Mouse (Mus musculus) lung, postnatal 4 days (tissue): ENCODE results near the gene Eva1b.

Experiments
- DNase-seq, 2 experiments: peaks; one replicate each; pipeline ENCODE4 v3.0.0; 2021

Gene Eva1b

GRCm38 (mm10) chr4:126120506-126120905, 27.0 kb upstream of the Eva1b start:
- DNase-seq: no peak

DNA sequence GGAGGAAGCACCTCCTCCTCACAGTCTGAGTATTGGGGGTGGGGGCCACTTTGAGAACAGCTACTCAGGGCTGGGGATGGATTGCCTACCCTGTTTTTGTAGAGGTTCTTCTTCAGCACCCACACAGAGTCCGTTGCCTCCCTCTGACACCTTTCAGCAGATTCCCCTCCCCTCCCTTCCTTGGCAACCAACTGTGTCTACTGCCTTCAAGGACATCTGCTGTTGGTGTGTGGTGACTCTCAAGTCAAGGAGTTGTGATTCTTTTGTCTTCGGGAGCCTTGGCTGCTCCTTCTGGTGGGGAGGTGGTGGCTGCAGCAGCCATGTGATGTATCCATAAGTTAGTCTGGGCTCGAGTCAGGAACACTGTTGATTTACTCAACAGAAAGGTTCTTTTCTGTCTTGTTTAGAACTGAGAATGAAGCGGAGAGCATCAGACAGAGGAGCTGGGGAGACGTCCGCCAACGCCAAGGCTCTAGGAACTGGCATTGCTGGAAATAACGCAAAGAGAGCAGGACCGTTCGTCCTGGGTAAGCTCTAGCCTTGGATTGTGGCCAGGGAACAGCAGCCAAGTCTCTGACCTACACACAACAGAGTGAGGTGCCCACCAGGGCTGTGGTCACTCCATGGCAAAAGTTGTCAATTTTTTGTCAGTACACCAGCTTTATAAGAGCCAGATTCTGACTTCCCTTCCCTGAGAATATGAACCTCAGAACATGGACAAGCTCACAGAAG, 24.1 kb upstream of the Eva1b start:
- DNase-seq: no peak

DNA sequence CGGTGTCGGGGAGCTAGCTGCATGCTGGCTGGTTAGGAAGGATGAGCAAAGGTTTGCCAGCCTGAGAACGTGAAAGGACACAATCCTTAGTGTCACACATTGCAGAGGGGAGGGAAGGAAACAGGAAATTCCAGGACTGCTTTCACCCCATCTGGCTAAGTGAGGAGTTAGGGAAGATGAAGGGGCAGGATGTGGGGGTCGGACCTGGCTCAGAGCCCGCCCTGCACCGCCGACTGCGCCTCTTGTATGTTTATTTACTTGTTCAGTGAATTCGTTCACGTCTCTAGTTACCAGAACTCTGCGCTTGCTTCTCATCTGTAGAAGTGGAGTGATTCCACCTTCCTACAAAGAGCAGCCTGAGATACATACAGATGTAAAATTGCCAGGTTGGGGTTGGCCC, 17.0 kb upstream of the Eva1b start:
- peak; percentile 71 to 92 for DNase-seq

GRCm38 (mm10) chr4:126131290-126132121, 16.0 kb upstream of the Eva1b start:
- peak; percentile 73 to 86 for DNase-seq

DNA sequence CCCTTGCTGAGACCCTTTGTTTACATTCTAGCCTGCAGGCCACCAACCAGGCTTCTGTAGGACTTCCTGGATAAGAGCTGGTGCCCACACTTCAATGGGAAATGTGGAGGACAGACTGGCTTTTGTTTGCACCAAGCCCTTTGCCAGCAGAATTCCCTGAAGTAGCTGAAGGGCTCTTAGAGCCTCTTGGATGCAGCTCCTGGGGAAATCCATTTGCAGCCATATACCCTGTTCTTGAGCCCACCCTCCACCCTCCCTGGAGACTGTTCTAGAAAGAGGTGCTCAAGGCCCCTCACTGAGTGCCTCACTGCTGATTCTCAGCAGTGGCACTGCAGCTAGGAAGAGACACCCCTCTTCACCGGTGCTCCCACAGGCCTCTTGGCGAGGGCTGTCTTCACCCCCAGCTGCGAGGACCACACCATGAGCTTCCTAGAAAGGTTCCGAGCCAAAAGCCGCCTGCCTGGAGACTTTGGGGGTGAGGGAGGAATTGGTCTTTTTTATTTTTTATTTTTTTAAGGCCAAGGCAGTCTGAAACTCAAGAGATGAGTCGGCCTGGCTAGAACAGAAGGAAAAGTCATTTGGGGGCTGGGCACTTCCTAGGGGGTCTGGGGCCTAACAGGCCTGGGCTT, 14.8 kb upstream of the Eva1b start:
- peak; percentile 62 to 78 for DNase-seq

DNA sequence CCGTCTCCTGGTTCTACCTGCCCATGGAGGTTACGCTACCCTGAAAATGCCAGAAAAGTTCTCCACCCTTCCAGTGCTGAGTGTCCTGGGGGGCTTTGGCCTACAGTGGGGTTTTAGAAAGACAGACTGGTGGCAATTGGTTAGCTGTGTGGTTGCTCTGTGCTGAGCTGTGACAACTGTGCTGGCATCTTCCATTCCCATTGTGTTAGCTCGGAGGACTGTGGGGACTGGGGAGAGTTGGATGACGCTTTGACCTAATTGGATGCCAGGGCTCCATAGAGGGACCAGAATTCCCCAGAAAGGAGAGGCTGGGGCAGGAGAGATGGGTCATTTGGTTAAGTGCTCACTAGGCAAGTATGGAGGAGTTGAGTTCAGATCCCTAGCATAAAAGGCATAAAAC, 13.3 kb upstream of the Eva1b start:
- DNase-seq: no peak

- no peak for DNase-seq
These were observed 12.9 kb upstream of the Eva1b start for GRCm38 (mm10) chr4:126134639-126135038.

GRCm38 (mm10) chr4:126137773-126138172, 9.8 kb upstream of the Eva1b start:
- DNase-seq: no peak

DNA sequence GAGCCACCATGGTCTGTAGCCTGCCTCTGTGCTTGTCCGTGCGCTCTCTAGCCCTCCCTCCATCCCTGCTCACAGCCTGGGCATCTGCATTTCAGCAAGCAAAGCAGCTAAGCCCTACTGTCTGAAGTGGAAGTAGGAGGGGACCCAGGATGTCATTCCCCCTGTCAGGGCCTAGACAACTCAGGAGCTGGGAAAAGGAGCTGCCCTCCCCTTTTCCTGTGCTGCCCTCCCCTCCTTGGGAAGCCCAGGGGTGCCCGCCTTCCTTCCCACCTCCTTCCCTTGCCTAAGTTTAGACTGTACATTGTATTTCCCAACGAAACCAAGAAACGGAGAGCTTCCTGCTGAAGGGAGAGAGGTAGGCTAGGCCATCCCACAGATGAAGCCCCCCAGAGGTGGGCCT, 6.5 kb upstream of the Eva1b start:
- DNase-seq: peak in 1 of 2 experiments; percentile 32

GRCm38 (mm10) chr4:126145396-126145795, 2.1 kb upstream of the Eva1b start:
- DNase-seq: no peak

- DNase-seq: no peak
These were observed 491 bp upstream of the Eva1b start for GRCm38 (mm10) chr4:126146974-126147532.

- DNase-seq: peak; percentile 82 to 92
These were observed 817 bp downstream of the Eva1b start for GRCm38 (mm10) chr4:126148161-126148961.

DNA sequence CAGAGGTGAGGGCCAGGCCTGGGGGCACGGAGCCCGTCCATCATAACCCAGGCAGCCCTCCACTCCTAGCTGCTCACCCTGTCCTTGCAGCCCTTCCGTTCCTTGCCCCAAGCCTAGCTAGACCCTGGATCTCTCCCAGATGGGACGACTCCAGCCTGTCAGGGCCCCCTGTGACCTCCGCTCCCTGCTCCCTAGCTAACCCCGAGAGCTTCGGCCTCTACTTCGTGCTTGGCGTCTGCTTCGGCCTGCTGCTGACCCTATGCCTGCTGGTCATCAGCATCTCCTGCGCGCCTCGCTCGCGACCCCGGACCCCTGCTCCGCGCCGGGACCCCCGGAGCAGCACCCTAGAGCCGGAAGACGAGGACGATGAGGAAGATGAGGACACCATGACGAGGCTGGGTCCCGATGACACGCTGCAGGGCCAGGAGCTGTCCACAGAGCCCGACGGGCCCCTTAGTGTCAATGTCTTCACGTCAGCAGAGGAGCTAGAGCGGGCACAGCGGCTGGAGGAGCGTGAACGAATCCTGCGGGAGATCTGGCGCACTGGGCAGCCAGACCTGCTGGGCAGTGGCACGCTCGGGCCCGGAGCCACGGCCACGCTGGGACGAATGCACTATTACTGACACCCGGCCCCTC, 1.6 kb downstream of the Eva1b start:
- DNase-seq: peak in 1 of 2 experiments; percentile 46

DNA sequence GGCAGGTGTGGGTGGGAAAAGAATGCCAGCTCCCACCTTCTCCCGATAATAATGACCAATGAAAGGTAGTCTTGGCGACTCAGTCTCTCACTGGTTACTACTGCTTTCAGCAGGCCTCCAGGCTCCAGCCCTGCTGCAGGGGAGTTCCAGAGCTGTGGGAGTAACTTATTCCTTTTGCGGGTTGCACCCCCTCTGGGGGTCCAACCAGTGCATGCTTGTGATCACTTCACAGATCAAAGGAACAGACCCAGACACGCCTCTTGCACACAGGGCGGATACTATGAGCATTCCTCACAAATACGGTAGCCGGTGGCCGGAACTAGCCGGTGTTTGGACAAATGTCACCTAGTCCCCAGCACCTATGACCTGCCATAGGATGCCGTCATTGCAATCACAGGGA, 2.3 kb downstream of the Eva1b start:
- no peak for DNase-seq

DNA sequence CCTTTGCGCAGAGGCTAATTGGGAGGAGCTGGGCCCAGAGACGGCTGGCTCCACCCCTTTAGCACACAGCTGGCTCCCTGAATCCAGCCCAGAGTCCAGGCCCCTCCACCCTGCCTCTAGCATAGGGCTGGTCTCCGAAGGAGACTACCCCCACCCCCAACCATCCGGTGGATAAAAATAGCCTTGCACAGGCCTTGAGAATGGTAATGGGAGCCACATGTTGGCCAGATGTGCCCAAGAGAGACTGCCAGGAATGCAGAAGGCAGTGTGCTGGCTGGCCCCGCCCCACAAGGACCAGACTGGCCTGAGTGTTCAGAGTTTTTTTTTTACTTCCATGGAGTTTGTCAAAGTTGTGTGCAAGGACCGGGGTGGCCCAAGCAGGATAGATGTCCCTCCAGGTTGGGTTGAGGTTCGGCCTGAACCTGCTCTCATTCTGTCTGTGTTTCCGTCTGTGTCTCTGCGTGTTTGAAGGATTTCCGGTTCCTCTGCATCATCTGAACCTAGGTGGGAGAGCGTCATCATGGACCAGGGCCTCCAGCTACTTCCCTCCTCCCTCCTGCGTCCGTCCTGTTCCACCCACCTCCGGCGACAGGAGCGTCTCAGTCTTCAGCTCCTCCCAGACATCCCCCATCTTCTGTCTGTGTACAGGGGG, 2.9 kb downstream of the Eva1b start:
- DNase-seq: peak; percentile 85 to 95

- DNase-seq: no peak
These were observed 3.4 kb downstream of the Eva1b start for GRCm38 (mm10) chr4:126150949-126151320.

DNA sequence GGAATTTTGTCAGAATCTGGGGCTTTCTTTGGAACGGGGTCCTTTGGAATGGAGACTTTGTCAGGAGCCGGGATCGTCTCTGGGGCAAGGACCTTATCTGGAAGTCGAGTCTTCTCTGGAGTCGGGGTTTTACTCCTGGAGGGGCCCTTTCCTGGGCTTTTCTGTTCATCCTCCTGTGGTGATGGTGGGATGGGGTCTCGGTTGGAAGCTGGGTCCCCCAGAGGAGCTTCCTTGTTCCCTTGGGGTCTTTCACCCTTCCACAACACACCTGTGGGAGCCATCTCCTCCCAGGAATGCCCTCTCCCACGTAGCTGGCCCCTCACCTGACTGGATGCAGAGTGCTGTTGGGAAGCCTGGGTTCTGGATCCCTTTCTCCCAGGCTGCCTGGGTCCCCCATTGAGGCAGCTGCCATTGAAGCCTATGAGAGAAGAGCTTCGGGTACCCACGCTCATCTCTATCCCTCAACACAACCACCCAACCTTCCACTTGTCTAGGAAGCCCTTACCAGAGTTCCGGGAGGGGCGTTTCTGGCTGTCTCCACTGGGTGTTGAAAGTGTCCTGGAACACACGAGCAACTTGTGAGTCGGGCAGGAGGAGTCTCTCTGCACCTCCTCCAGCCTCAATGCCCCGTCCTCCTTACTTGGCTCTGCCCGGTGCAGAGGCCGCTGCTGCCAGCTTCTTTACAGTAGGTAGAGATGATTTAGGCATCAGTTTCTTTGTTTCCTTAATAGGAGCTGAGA, 4.3 kb downstream of the Eva1b start:
- DNase-seq: peak in 1 of 2 experiments; percentile 21

DNA sequence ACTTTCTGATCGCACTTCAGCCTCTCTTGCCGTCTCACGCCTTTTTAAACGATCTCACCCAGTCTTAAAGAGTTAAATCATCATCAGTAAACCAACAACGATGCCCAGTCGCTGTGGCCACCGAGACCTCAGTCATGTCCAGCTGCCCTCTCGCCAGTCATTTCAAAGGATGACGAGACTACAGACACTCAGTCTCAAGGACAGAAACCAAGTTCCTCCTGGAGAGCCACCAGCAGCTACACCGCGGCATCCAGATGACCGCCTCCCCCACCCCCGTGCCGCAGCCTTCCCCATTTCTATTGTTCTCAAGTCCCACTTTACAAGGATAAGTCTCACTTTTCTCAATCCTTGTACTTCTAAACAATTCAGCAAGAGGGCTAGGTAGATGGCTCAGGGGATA, 5.3 kb downstream of the Eva1b start:
- no peak for DNase-seq

DNA sequence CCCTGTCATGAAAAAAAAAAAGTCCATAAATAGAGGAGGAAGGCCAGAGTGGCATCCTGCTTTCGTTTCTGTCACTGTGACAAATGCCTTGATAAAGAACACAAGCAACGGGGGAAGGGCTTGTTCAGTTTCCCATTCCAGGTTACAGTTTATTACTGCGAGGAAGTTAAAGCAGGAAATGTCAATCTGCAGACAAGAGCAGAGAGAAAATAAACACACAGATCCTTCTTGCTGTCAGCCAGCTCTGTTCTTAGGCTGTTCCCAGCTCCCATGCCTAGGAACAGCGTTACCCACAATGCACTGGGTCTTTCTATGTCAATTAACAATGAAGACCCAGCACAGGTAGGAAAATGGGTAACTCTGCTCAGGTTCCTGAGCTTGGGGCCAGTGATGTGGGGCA, 7.6 kb downstream of the Eva1b start:
- no peak for DNase-seq

GRCm38 (mm10) chr4:126155869-126156268, 8.3 kb downstream of the Eva1b start:
- no peak for DNase-seq

GRCm38 (mm10) chr4:126156617-126157016, 9.1 kb downstream of the Eva1b start:
- DNase-seq: peak in 1 of 2 experiments; percentile 36
